Mouse (Mus musculus) ES-E14 (cell line): ENCODE data around the gene Abca13.

Experiments used
- CHD2 ChIP-seq: IDR thresholded peaks from 2 replicates; pipeline ENCODE4 v1.6.1; 2014; ENCODE audit warnings: mild to moderate bottlenecking, low read depth, low read length, inconsistent platforms
- MAFK ChIP-seq: IDR thresholded peaks from 2 replicates; pipeline ENCODE4 v1.6.1; 2014; ENCODE audit warnings: mild to moderate bottlenecking, low read depth, low read length, inconsistent platforms; ENCODE audit not compliant: insufficient read depth
- ZC3H11A ChIP-seq: IDR thresholded peaks from 2 replicates; pipeline ENCODE4 v1.6.1; 2012; ENCODE audit warnings: low read depth, mild to moderate bottlenecking, inconsistent platforms, low read length, borderline replicate concordance
- ZNF384 ChIP-seq: IDR thresholded peaks from 2 replicates; pipeline ENCODE4 v1.6.1; 2012; ENCODE audit warnings: low read depth, low read length, inconsistent platforms

DNA sequence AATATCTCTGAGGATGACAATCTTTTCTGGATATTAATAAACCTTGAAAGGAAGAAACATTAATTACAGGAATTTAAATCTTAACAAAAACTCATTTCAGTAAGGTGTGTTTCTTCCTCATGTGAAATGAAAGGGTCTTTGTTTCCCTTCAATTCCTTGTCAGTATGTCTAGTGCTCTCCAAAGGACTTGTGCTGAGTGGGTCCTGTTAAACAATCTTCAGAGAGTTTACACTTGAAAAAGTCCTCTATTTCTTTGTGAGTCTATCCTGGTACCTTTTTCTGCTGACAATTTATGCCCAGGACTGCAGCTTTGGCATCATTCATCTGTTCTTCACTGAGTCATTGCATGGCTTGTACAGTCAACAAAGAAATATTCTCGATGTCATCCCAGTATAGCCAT is 539.6 kb downstream of the Abca13 start:
- TF ChIP-seq ZNF384 (no peak), ZC3H11A (no peak), CHD2 (no peak), MAFK (no peak)
